Mouse (Mus musculus) stomach, postnatal 0 days (tissue): ENCODE measurements around the gene Snx9. TPM values are rescaled to one million over a fixed set of nuclear protein-coding genes. Genes with fewer than 3 reads are reported as not detected.

Experiments used
- ATAC-seq: fragments of 200-750 bp; cut with Nextera tagmentation; 2 replicates; pipeline ENCODE4 v1.8.0; 2017; ENCODE audit not compliant: low FRiP score, low TSS enrichment
- DNase-seq: peaks from one replicate; pipeline ENCODE4 v3.0.0-alpha.2; 2016; ENCODE audit warnings: low spot score
- H3K27ac ChIP-seq: fragments of 300-500 bp; sonication (generic); replicated peaks from 2 replicates; pipeline ENCODE4 v1.5.1; 2014; ENCODE audit warnings: mild to moderate bottlenecking, control low read depth
- H3K27me3 ChIP-seq: fragments of 300-500 bp; sonication (generic); 2 replicates; pipeline ENCODE4 v1.6.1; 2014; ENCODE audit warnings: low read length; ENCODE audit not compliant: control insufficient read depth, insufficient read depth
- H3K36me3 ChIP-seq: fragments of 300-500 bp; sonication (generic); 2 replicates; pipeline ENCODE4 v1.6.1; 2014; ENCODE audit warnings: low read length, mixed read lengths; ENCODE audit not compliant: control insufficient read depth, insufficient read depth
- H3K4me1 ChIP-seq: fragments of 300-500 bp; sonication (generic); replicated peaks from 2 replicates; pipeline ENCODE4 v1.6.1; 2014; ENCODE audit warnings: antibody characterized with exemption; ENCODE audit not compliant: control insufficient read depth, insufficient read depth
- H3K4me2 ChIP-seq: fragments of 300-500 bp; sonication (generic); replicated peaks from 2 replicates; pipeline ENCODE4 v1.6.1; 2014; ENCODE audit warnings: low read depth, mild to moderate bottlenecking, control low read depth, moderate library complexity
- H3K4me3 ChIP-seq: fragments of 300-500 bp; sonication (generic); 2 replicates; pipeline ENCODE4 v1.5.1; 2014; ENCODE audit warnings: low read depth, low read length, control low read depth
- H3K9ac ChIP-seq: fragments of 300-500 bp; sonication (generic); 2 replicates; pipeline ENCODE4 v1.6.1; 2014; ENCODE audit warnings: mild to moderate bottlenecking, low read length, control low read depth, mixed read lengths
- H3K9me3 ChIP-seq: fragments of 300-500 bp; sonication (generic); 2 replicates; pipeline ENCODE4 v1.6.1; 2016; ENCODE audit warnings: low read length; ENCODE audit not compliant: control insufficient read depth
- CTCF ChIP-seq: IDR thresholded peaks from 2 replicates; pipeline ENCODE4 v1.5.1; 2016; ENCODE audit warnings: antibody characterized with exemption, low read depth, mild to moderate bottlenecking, moderate library complexity
- EP300 ChIP-seq: optimal IDR thresholded peaks from 2 replicates; pipeline ENCODE3; 2016; ENCODE audit warnings: antibody characterized with exemption
- WGBS: fragments of 180-500 bp; shearing (Covaris S2); extraction: QIAGEN DNeasy Blood & Tissue Kit; methylation state at CpG from one replicate; pipeline ENCODE4 v1.1.7; 2014; 5-methylcytosine and 5-hydroxymethylcytosine counted together
- polyA plus RNA-seq: library from polyadenylated mRNA; unstranded; fragments of >200 nt; fragmentation: Nextera tagmentation; extraction: Ambion mirVana; gene quantifications from 2 replicates; pipeline ENCODE4 v1.2.1, GENCODE M21; 2015

Snx9 gene
- polyA plus RNA-seq, 1 experiment from 2014 or later = 34.8 TPM

- Histone ChIP-seq H3K4me1 (peaks cover 11% of the 10 kb centered on the region), H3K36me3 (no peaks in the 10 kb centered on the region), H3K27me3 (no peaks in the 10 kb centered on the region), H3K4me2 (peak overlapping the region; percentile 63; the same call in 1 of the 2 replicates), H3K27ac (peak overlapping the region; percentile 59; the same call in 1 of the 2 replicates), H3K9ac (no peak overlapping the region), H3K4me3 (peak overlapping the region; percentile 95; the same call in 1 of the 2 replicates), H3K9me3 (no peaks in the 10 kb centered on the region)
- ATAC-seq (peak; percentile 80), DNase-seq (peak; percentile 74)
- 0 out of 2 replicates have a peak, but pooled peaks have one; percentile 1 for TF ChIP-seq CTCF
- TF ChIP-seq EP300 = no peak
- WGBS = 60% methylated on average over 9 of the region's 9 CpGs
These were observed 2.0 kb downstream of the Snx9 start for GRCm38 (mm10) chr17:5842988-5843640.

- Histone ChIP-seq H3K4me1 (peaks cover 11% of the 10 kb centered on the region), H3K36me3 (no peaks in the 10 kb centered on the region), H3K9ac (no peak overlapping the region), H3K27ac (no peak overlapping the region), H3K9me3 (no peaks in the 10 kb centered on the region), H3K4me2 (no peak overlapping the region), H3K27me3 (no peaks in the 10 kb centered on the region), H3K4me3 (no peak overlapping the region)
- 71% methylated on average over 7 of the region's 7 CpGs for WGBS
- TF ChIP-seq EP300 = no peak
- no peak for TF ChIP-seq CTCF
- DNase-seq (no peak), ATAC-seq (no peak)
These were observed 2.5 kb downstream of the Snx9 start for GRCm38 (mm10) chr17:5843641-5843990.

GRCm38 (mm10) chr17:5845376-5845775, 4.2 kb downstream of the Snx9 start:
- H3K27ac ChIP-seq = no peak overlapping the region
- peak overlapping the region; percentile 35; the same call in 1 of the 2 replicates for H3K9ac ChIP-seq
- no peak overlapping the region for H3K4me3 ChIP-seq
- no peak for TF ChIP-seq EP300
- no peak for ATAC-seq
- no peak for DNase-seq
- H3K9me3 ChIP-seq = no peaks in the 10 kb centered on the region
- no peaks in the 10 kb centered on the region for H3K27me3 ChIP-seq
- 63% methylated on average over 4 of the region's 4 CpGs for WGBS
- no peaks in the 10 kb centered on the region; the same call in 1 of the 2 replicates for H3K36me3 ChIP-seq
- H3K4me2 ChIP-seq = no peak overlapping the region
- peaks cover 11% of the 10 kb centered on the region for H3K4me1 ChIP-seq

- no peak overlapping the region; the same call in 1 of the 2 replicates for H3K27ac ChIP-seq
- no peaks in the 10 kb centered on the region for H3K9me3 ChIP-seq
- peaks cover 11% of the 10 kb centered on the region for H3K4me1 ChIP-seq
- no peak overlapping the region for H3K9ac ChIP-seq
- no peaks in the 10 kb centered on the region for H3K27me3 ChIP-seq
- no peak overlapping the region for H3K4me3 ChIP-seq
- ATAC-seq = peak; percentile 29; the same call in 1 of the 2 replicates
- no peaks in the 10 kb centered on the region; the same call in 1 of the 2 replicates for H3K36me3 ChIP-seq
- no peak overlapping the region for H3K4me2 ChIP-seq
- WGBS = 37% methylated on average over 8 of the region's 8 CpGs
- no peak for DNase-seq
- TF ChIP-seq EP300 (no peak), CTCF (no peak)
These were observed 5.0 kb downstream of the Snx9 start for GRCm38 (mm10) chr17:5846101-5846500.

GRCm38 (mm10) chr17:5848706-5849415, 7.7 kb downstream of the Snx9 start:
- Histone ChIP-seq H3K36me3 (no peaks in the 10 kb centered on the region; the same call in 1 of the 2 replicates), H3K4me2 (peak overlapping the region; percentile 72), H3K27me3 (no peaks in the 10 kb centered on the region), H3K9ac (peak overlapping the region; percentile 61), H3K27ac (peak overlapping the region; percentile 91), H3K4me1 (peaks cover 6% of the 10 kb centered on the region), H3K9me3 (no peaks in the 10 kb centered on the region), H3K4me3 (peak overlapping the region; percentile 31)
- TF ChIP-seq CTCF (no peak), EP300 (no peak)
- no peak for ATAC-seq
- 64% methylated on average over 10 of the region's 10 CpGs for WGBS
- no peak for DNase-seq

- H3K4me1 ChIP-seq = peaks cover 6% of the 10 kb centered on the region
- no peaks in the 10 kb centered on the region for H3K9me3 ChIP-seq
- peak overlapping the region; percentile 91 for H3K27ac ChIP-seq
- H3K9ac ChIP-seq = peak overlapping the region; percentile 61
- H3K27me3 ChIP-seq = no peaks in the 10 kb centered on the region
- peak overlapping the region; percentile 31 for H3K4me3 ChIP-seq
- H3K36me3 ChIP-seq = peaks cover under 1% of the 10 kb centered on the region; the same call in 1 of the 2 replicates
- 5% methylated on average over 18 of the region's 18 CpGs for WGBS
- no peak for TF ChIP-seq EP300
- no peak for TF ChIP-seq CTCF
- peak overlapping the region; percentile 72 for H3K4me2 ChIP-seq
- peak; percentile 65 for DNase-seq
- ATAC-seq = peak; percentile 65
These were observed 8.3 kb downstream of the Snx9 start for GRCm38 (mm10) chr17:5849421-5849910.
